Mouse (Mus musculus) gonadal fat pad, adult 2 months (tissue): ENCODE measurements around the gene Arap1. TPM values are rescaled to one million over a fixed set of nuclear protein-coding genes. Genes with fewer than 3 reads are reported as not detected.

Experiments
- DNase-seq: peaks from one replicate; pipeline ENCODE4 v3.0.0-alpha.2; 2012; ENCODE audit warnings: low read depth
- polyA plus RNA-seq: library from polyadenylated mRNA; depleted of rRNA; stranded (reverse); fragments of >200 nt; gene quantifications from 2 replicates; pipeline ENCODE4 v1.2.3, GENCODE M21; 2012

Arap1 gene
- polyA plus RNA-seq, 1 experiment: 90.0 TPM

DNA sequence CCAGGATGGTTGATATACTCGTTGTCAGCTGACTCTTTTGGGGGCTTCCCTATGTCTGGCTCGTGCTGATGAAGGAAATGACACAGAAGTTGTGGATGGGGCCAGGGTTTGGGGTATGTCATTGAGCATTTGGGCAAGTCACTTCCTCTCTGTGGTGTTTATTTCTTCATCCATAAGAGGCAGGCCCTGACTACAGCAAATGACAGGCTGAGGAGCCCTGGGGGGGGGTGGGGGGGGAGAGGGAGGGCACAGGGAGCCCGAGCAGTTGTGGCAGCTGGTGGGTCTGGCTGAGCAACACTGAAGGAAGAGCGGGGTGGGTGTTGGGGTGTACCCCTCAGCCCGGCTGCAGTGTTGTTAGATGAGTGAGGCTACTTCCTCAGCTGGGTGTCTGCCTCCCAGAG lies 14.9 kb downstream of the Arap1 start:
- DNase-seq: no peak

DNA sequence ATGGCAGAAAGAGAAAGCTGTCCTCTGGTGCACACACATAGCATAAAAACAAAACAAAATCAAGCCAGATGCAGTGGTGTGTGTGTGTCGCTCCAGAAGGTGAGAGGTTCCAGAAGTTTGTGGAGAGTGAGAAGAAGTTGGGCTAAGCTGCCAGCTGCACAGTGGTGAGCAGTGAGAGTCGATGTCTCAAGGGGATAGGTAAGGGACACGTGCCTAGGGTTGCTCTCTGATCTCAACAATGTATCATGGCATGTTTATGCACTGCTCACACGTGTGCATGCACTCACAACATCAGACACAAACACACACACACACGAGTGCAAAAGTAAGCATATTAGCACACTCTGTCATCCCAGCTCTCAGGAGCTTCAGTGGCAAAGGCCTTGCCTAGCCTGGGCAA lies 16.0 kb downstream of the Arap1 start:
- no peak for DNase-seq

DNA sequence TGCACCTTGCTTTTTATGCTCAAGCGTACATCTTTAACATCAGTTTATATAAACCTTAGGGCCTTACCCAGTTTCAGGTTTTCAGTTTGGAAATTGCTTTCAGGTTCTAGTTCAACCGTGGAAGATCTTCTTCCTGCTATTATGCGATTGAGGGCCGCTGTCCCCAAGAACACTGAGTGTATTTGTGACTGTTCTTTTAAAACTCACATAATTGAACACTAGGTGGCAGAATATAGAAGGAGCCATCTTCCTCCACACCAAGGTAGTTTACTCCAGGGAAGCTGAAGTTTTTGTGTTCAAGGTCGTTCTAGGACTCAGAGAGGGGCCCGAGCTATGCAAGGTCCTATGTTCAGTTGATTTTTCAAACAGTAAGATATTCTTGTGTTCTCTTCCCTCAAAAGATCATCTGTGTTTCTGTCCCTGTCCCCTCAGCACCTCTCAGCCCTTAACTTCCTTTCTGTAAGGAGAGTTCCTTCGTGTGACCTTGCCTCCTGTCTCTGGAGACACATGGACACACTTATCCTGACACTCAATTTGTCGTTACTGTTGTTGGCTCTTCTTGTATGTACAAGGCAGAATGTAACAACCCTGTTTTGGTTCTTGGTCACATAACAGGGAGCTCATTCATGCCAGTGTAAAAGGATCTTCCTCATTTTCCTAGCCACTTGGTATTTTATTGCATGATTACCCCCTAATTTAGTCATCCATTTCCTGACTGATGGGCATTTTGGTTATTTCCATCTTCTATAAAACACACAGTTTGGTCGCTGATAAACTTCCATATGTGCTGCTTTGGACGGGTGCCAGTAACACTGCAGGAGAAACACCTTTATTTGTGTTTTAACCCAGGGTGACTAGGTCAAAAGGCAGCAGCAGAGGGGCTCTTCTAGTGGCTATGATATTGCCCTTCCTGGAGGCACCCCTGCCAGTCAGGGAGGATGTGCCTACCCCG lies 20.3 kb downstream of the Arap1 start:
- DNase-seq: no peak

DNA sequence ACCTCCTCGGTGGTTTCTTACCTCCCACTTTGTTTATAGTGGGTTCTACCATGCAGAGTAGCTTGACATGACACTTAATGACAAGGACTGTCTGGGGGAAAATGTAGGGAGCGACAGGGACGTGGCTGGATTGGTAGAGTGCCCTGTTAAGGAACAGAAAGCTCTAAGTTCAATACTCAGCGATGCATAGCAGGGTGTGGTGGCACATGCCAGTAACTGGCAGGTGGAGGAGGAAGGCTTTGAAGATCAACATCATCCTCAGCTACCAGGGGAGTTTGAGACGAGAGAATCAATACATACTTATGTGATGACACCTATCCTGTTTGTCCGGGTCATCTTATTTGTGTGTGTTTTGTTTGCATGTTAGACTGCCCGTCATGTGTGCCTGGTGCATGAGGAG lies 21.8 kb downstream of the Arap1 start:
- no peak for DNase-seq

DNA sequence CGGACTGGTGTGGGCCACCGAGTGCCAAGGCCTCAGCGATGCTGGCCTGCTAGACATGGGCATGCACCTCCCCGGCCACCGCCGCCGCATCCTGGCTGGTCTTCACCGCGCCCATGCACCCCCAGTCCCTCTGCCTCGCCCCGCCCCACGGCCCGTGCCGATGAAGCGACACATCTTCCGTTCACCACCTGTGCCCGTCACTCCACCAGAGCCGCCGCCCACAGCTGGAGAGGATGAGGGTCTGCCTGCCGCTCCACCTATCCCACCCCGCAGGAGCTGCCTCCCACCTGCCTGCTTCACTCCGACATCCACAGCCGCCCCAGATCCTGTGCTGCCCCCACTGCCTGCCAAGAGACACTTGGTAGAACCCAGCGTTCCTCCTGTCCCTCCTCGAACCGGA lies 25.2 kb downstream of the Arap1 start:
- no peak for DNase-seq

DNA sequence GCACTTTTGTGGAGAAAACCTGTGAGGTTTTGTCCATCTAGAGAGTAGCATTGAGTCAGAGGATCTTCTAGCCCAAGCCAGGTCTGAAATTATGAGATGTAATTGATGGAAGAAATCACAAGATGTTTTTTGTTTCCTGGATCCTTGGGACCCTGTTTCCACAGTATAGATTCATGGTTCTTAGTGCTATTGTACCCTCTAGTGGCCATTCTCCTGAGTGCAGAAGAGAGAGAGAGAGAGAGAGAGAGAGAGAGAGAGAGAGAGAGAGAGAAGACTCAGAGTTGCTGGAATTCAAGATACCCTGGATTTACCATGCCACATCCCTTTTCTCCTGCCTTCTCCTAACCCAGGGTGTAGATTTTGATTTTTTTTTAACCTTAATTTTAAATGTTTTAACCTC lies 26.3 kb downstream of the Arap1 start:
- DNase-seq: no peak

DNA sequence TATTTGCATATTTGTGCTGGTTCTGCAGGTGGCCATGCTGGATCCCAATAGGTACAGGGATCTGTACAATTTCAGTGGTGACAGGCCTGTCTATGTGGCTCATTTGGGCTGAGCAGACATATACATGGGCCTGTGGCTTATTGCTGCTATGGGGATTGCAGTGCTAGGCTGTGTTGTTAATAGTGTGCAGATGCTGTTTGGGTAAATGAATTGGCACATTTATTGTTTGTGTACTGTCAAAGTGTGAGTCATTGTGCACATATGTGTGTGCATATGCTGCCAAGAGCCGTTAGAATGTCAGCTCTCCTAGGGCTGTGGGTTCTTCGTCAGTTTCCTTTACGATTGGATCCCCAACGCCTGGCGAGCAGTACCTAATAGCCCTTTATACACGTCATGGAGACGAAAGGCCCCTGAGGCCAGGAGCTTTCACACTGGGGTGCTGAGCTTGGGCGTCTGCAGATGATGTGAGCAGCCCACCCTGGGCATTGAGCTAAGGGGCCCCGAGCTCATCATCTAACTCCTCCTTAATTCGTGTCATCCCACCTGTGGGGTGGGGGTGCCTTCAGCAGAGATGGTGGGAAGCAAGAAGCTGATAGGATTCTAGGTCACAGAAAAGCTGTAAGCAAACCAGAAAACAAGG lies 29.0 kb downstream of the Arap1 start:
- no peak for DNase-seq

DNA sequence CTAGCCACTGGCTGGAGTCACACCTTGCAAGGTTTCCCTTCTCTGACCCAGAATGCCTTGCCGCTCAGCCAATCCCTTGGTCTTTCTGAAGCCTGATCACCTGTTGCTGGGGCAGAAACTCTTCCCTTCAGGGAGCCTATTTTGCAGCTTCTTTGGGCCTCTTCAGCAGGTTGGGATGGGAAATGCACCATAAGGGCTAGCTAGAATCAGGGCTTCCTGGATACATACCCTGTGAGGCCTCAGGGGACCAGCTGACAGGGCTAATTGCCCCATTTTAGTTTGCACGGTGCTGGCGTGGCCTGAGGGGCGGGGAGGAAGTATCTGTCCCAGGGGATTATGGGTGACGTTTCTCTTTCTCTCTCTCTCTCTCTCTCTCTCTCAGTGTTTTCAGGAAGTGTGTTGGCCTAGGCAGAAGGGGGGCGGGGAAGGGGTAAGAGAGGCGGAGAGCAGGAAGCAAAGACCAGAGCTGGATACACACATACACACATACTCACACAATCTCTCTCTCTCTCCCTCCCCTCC lies 29.9 kb downstream of the Arap1 start:
- DNase-seq: peak; percentile 56

DNA sequence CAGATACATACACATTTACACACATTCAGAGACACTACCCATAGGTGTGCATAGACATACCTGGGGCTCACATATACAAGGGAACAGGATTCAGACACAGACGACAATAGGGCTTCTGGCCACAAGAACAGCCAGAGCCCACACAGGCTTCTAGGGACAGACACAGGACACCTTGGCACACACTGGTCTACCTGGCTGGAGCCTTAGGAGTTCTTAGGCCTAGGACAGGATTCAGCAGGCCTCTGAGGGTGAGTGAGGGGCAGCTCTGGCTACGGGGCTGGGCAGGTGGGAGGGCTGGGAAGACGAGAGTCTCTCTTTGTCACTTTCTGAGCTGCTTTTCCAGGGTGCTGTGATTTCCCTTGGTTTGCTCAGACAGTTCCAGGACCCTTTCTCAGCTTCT lies 30.4 kb downstream of the Arap1 start:
- no peak for DNase-seq

DNA sequence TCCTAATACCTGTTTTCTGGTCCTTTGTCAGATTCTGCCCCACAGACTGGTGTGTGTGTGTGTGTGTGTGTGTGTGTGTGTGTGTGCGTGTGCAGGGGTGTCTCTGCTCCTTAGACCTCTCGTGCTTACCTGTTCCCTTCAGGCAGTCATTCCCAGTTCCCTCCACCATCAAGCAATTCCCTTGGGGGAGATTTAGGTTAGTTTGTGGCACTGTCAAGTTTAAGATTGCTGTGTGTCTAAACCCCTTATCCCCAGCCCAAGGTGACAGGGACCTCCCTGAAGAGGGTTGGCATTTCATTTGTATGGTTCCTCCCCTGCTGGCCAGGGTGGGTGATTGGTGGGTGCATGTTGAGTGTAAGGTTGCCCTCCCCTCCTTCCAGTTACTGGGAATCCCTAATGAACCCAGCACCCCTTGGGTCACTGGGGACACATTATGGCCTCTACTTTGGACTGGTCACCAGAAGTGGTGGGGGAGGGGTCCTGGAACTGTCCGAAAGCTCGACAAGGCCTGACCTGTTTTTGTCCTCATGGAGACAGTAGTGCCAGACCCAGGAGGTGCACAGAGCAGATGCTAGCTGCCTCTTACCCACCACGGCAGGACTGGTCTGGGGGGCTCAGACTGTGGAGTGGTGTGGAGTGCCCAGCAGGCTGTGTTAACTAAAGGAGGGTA lies 31.1 kb downstream of the Arap1 start:
- no peak for DNase-seq

DNA sequence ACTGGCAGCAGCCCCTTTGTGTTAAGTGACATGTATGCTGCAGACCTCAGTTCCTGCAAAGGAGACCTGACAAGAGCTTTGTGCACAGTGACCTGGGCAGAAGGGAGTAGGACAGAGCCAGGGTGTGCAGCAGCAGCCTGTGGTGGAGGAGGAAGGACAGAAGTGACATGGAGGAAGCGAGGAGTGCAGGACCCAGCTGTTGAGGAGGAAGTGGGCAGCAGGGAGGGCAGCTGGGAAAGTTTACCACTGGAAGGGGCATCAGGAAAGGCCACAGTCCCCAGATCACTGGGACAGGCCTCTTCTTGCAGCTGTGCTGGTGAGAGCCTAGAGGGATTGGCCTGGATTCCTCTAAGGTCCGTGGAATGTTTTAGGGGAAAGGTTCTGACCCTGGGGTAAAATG lies 31.9 kb downstream of the Arap1 start:
- DNase-seq: no peak

DNA sequence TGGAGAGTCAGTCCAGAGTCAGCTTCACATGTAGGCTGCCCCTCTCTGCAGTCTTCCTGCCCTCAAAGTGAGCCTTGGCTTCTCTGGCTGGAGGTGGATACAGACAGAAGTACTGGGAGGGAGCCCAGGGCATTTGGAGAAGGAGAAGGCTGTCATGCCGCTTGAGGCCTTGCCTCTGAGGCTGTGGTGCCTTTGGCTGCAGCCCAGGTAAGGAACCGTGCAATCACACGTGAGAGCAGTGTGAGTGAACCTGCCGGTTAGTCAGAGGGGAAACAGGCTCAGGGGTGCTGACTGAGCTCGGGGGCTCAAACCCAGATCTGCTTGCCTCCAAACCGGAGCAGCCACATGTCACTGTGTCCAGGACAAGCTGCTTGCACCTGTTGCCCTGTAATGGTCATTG lies 33.6 kb downstream of the Arap1 start:
- no peak for DNase-seq

DNA sequence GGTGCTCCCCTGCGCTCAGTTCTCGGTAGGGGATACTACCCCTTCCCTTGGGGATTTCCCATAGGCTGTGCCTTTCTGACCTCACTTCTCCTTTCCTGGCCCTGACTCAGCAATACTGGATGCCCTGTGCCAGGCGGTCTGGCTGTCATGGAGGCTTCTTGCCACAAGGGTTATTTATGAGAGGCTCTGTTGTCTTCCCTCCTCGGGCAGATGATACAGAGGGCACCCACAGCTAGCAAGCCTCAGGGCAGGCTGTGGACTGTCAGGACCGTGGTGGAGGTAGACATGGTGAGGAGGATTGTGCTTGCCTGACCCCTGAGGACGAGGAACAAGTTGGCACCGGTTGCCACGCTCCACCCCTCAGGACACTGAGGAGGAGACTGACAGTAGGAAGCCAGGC lies 34.5 kb downstream of the Arap1 start:
- DNase-seq: no peak

DNA sequence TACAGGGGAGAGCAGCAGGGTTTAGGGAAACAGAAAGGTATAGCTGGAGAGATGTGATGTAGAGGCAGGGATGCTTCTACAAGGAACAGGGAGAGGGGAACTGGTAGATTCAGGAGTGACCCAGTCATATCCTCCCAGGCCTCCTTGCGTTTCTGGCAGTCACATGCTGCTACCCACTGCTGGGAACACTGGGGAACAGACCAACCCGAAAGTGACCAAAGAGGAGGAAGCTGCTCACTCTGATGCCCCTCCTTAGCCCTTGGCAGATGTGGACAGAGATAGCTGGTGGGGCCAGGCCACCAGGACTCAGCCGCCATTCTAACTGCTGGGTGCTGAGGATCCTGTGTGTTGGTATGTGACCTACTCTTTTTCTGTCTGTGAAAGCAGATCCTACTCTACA lies 35.9 kb downstream of the Arap1 start:
- no peak for DNase-seq

DNA sequence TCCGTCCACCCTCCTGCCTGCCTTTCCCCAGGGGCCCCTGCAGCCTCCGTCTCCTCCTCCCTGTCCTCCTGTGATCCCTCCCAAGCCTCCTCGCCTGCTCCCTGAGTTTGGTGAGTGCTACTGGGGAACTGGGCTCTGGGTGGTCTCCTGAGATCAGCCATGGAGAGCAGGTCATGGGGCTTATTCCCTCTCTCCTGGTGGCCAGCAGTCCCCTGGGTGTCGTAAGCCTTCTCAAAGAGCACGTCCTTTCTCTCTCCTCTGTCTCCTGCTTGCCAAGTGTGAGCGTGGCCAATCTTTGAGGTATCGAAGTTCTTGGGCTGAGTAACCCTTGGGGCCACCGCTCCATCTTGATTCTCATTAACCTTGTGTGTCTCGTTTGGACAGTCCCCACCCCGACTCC lies 37.1 kb downstream of the Arap1 start:
- DNase-seq: no peak

DNA sequence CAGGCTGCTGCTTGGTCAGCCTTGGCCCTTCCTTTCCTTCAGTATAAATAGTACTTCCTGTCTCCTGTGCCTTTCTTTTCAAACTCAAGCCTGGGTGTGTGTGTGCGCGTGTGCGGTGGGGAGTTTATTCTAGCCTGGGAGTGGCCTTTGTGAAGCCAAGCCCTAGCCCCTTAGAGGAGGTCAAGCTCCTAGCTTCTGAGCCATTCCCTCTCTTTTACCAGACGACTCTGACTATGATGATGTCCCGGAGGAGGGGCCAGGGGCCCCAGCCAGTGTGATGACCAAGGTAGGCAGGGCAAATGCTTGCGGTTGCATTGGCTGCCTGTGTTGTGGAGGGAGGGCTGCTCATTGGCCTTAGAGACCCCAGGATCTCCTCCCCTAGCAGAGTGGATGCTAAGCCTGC lies 37.5 kb downstream of the Arap1 start:
- no peak for DNase-seq

DNA sequence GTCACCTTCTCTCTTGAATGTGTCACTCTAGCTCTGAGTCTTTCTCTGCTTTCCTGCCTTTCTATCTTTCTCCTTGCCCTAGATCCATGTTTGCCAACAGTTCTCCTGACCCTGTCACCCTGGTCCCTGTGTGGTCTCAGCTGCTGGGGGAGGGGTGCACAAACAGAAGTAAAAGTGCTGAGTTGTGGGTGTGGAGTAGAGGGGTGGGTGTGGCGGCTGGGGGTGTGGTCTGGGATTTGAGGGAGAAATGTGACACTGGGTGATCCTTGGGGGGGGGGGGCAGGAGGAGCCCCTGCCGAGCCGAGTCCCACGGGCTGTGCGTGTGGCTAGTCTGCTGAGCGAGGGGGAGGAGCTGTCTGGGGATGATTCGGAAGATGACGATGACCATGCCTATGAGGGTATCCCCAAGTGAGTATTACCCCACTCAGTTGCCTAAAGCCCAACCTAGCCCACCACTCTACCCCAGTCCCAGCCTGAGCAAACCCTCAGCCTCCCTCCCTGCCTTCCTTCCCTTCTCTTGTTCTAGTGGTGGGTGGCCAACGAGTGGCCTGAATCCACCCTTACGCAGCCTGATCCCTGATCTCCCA lies 38.1 kb downstream of the Arap1 start:
- no peak for DNase-seq

DNA sequence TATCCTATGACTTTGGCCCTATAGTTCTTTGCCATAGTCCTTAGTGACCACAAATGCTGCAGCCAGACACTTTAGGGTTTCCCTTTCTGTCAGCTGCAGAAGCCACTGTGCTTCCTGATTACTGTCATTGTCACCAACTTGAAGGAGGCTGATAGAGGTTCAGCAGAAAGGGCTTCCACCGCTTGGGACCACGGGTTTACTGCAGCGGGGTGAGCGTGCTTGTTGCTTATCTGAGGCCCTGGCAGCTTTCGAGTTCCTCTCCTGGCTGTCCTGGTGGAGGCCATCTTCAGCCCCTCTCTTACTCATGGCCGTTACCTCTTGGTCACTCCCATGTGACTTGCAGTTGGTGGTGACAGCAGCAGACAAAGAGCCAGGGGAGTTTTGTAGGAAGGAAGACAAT lies 41.4 kb downstream of the Arap1 start:
- DNase-seq: no peak

DNA sequence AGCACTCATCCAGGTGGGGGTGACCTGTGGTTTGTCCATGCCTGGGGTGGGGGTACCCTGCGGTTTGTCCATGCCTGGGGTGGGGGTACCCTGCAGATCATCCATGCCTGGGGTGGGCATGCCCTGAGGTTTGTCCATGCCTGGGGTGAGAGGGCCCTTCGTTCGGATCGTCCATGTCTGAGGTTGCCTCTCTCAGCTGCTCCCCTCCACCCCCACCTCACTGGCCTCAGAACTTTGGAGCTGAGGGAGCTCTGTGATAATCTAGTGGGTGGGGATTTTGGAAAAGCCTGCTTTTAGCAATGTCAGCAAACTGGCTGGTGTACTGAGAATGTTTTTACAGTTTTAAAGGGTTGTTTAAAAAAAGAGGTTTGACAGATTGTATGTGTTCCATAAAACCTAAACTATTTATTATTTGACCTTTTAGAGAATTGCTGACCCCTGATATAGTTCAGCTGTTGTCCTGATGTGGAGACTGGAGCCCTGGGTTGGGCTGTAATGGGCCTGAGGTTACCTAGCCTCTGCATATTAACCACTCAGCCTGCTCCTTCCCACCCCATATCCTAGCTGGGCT lies 44.1 kb downstream of the Arap1 start:
- DNase-seq: no peak

DNA sequence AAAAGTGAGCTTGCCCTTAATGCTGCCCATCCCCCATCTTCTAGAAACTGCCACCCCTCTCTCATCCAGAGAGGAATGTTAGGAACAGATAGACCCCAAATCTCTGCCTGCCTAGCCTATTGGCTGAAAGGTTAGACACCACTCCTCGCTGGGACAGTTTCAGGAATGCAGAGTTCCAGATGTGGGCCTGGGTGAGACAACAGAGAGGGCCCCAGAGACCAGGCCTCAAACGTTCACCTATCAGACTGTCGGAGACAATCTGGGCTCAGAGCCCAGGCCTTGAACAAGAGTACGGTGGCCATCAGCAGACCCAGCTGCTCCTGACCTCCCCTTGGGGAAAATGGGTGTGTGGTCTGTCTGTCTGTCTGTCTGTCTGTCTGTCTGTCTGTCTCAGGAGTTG lies 45.1 kb downstream of the Arap1 start:
- DNase-seq: no peak

DNA sequence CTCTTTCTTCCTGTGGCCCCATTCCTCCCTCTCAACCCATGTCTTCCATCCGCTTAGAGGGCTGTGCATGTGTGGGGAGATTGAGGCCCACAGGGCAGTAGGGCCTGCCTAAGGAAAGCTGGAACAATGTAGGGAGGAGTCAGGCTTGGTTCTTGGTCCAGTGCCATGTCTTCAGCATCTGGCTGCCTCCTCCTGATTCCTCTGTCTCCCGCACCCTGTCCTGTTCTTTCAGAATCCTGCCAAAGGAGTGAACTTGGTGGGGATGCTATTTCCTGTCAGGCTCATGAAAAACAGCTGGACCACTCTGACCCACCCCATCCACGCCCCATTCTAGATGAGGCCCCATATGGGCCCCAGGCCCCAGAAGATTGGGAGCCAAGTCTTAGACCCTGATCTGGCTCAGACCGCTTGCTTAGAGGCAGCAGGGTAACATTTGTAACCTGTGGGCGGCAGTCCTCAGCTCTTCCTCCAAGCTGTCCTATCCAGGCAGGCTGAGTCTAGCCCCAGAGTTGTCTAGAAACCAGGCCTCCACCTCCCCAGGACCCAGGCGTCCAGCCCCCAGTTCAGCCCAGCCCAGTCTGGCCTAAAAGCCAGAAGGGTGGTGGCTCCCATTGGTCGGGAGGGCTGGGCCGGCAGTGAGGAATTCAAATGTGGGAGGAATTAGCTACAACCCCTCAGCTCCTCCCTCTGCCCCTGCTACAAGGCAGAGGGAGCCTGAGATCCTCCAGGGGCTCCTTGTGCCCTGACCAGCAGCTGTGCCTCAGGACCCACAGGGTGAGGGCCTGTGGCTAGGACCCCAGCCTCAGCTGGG lies 46.0 kb downstream of the Arap1 start:
- DNase-seq: no peak
